Mouse (Mus musculus): ENCODE results near the gene Cfi. TPM values are rescaled to one million over a fixed set of nuclear protein-coding genes. Genes with fewer than 3 reads are reported as not detected.

Cfi gene
- not detected for polyA plus RNA-seq (2017; shearing (Covaris generic))

GRCm38 (mm10) chr3:129835388-129835934 lies at the start of gene Cfi:
TSS of gene Cfi (plus strand) at chr3:129835884.
- ATAC-seq = no peak

DNA sequence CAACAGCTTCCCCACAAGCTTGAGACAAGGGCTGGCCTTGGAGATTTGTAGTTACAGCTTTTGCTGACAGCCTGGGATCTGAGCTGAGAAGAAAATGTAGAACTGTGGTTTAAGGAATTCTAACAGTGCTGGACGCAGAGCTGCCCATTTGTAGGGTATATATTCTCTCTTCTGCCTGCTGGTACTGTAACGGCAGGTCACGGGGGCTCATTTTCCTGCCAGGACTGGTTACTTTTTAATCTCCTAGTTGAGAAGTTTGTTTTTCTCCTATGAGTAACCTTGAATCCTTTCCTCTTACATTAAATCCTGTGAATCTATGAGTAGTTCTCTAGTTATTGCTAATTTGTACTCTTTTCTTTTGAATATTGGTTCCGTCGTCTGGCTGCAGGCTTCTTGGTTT lies 41.9 kb upstream of the Cfi start:
- no peak for ATAC-seq

DNA sequence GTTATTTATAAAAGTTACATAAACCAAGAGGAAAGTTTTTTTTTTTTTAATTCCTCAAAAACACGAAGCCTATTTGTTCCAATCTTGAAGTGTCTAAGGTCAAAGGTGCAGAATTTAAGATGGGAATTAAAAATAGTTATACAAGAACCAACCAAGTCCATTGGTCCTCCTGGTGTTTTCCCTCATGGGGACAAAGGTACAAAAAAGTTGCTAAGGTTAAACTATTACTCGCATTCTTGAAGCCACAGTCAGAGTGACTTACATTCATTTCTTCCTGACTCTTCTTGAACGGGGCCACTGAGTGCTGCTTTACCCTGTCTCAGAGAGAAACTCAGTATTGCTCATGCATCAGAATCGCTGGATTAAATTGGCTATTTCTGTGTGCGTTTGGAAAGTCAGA lies 38.3 kb upstream of the Cfi start:
- no peak for ATAC-seq

GRCm38 (mm10) chr3:129798551-129798950 lies 37.1 kb upstream of the Cfi start:
- no peak for ATAC-seq

DNA sequence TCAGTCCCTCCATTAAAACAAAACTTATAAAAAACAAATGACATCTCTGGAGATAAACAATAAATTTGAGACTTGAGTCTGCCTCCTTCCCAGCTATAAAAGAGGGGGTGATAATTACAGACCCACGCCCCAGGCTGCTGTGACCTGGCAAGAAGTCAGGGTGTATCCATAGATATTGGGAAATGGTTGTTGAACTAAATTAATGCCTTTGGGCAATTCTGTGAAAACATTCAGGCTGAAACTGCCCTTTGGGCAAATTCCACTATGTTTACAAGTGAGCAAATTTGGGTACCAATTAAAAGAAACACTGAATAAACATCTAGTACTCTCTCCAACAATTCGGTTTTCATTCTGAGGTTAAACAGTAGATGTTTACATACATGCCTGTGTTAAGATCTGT lies 36.7 kb upstream of the Cfi start:
- no peak for ATAC-seq

DNA sequence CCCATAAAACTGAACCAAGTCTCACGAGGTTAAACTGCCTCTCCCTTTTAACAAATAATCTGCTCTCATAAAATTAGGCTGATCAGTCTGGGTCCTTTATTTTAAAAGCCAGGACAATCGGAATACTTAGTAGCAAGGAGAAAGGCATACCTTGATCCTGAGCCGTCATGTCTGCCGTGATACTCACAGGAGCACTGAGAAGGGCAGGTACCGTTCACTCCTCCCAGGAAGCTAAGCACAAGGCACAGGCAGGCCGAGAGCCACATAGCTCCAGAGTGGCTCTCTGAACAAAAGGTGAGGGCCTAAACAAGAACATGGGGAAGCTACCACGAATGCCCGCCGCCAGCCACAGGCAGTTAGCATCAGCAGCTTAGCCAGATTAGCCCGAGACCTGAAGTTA lies 31.9 kb upstream of the Cfi start, which contains the start of gene Lrit3:
Gene Lrit3 (minus strand): TSS at position 266 of the 400 bp plus-strand sequence.
- ATAC-seq = no peak

DNA sequence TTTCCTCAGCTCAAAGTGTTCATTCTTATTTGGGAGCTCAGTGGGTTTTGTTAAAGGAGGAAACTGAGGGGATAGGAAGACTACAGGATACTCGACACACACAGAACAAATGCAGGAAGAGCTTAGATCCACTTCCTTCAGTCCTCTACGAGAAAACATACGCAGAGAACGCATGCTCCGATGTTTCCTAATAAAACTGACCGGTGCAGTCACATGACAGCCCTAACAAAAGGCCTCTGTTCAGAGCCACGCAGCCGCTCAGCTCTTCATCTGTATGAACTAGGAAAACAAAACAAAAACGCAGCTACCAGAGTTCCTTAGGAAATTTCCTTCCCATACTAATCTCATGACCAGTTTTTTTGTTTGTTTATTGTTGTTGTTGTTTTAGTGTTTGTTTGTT lies 14.8 kb upstream of the Cfi start:
- ATAC-seq = no peak

GRCm38 (mm10) chr3:129821736-129822135 lies 13.9 kb upstream of the Cfi start:
- no peak for ATAC-seq

- ATAC-seq = no peak
These were observed 13.4 kb upstream of the Cfi start, which contains the start of gene Rrh for GRCm38 (mm10) chr3:129822206-129822775. TSS of gene Rrh (minus strand) at chr3:129822587.

DNA sequence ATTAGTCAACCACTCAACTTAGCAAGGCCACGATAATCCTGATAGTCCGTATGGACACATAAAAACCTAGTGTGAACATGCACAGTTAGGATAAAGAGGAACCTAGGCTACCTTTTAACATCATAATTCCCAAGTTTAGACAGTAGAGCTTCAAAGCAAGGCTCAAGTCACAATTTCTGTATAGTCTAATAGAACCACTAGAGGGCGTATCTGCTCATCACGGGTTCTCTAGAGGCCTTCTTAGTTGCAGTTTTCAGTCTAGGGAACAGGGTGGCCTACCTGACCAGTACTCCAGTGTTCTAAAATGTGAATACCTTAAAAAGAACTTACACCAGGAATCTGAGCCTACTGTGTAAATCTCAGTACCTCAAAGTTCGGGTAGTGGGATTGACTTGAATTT lies 12.4 kb upstream of the Cfi start:
- ATAC-seq = peak; percentile 94

DNA sequence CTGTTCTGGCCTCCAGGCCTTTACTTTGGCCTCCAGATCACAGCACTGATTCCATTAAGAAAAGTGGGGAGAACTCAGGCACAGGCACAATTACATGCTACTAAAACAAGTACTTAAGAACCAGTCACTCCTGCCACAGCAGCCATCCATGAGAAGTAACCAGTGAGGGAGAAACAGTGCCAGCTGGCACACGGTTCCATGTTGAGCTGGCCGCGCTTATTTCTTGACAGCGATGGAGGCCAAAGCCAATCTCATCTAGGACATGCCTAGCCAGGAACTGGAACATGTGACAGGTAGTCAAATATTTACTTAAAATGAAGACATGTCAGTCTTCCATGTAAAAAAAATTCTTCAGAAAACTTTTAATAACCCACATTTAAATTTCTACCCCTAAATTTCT lies 11.5 kb upstream of the Cfi start:
- no peak for ATAC-seq

- no peak for ATAC-seq
These were observed 10.8 kb upstream of the Cfi start for GRCm38 (mm10) chr3:129824891-129825290.

GRCm38 (mm10) chr3:129826691-129827090 lies 9.0 kb upstream of the Cfi start:
- ATAC-seq = no peak

- ATAC-seq = no peak
These were observed 8.0 kb upstream of the Cfi start for GRCm38 (mm10) chr3:129827691-129828090.

GRCm38 (mm10) chr3:129830626-129831025 lies 5.1 kb upstream of the Cfi start:
- ATAC-seq = peak; percentile 31

GRCm38 (mm10) chr3:129831035-129831568 lies 4.6 kb upstream of the Cfi start, which contains the start of gene Gar1:
TSS of gene Gar1 (minus strand) at chr3:129831396.
- ATAC-seq = peak; percentile 93

DNA sequence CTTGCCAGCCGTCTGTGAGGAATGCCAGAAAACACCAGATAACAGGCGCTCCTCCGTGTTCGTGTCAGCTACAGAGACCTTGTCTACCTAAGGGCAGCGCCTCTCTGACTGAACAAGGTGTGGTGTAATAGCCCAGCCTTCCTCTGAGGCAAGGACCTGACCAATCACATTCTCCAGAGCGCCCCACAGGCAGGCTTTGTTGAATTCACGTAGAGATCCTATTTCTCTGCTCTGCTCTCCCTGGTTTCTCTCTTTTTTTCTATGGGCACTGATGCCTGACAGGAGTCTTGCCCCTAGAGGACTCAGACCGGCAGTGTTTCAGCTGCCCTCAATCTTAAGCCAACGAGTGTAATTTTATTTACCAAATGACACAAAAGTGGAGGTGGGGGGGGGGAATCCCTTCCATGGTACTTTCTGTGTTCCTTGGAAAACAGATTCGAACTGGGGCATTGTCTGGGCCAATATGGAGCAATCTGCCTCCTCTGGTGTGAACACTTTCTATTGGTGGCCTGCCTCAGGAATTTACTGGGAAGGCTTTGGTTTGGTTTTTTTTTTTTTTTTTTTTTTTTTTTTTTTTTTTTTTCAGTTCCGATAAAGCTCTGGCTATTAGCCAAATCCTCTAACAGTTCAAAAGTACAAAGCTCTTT lies 490 bp downstream of the Cfi start:
- ATAC-seq = no peak

- ATAC-seq = no peak
These were observed 1.3 kb downstream of the Cfi start for GRCm38 (mm10) chr3:129836965-129837364.

DNA sequence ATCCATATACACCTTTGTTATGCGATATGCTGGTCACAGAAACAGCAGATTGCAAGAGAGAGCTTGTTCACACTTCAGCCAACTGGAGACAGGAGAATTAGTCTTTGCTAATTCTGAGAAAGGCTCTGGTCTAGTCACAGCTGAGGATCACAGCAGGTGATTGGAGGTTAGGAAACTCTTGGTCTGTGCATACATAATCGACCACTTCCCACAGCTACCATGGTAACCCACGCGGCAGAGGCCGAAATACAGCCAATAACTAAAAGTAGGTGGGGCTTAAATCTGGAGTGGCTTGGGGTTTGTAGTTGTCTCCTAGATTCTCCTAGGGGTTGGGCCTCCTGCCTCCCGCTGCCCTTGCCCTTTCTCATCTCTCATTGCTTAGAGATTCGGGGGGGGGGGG lies 2.3 kb downstream of the Cfi start:
- no peak for ATAC-seq

- ATAC-seq = no peak
These were observed 10.2 kb downstream of the Cfi start for GRCm38 (mm10) chr3:129845868-129846267.

DNA sequence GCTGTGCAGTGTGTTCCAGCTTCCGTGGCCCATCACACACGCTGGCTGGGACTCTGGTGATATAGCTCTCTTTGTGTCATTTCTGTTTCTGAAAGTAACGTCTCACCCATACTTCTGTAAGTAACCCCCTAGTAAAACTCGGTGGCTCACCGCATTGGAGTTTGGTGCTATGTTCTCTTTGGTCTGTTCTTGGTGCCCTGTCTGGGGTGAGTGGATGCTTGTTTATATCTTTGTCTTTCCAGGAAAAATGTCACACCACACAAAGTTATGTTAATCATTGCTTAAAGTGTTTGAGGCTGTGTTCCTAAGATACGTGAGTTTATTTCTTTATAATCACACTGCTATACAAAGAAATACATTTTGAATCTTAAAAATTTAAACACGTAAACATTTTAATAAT lies 11.2 kb downstream of the Cfi start:
- ATAC-seq = no peak

- ATAC-seq = no peak
These were observed 26.9 kb downstream of the Cfi start for GRCm38 (mm10) chr3:129862592-129862991.

DNA sequence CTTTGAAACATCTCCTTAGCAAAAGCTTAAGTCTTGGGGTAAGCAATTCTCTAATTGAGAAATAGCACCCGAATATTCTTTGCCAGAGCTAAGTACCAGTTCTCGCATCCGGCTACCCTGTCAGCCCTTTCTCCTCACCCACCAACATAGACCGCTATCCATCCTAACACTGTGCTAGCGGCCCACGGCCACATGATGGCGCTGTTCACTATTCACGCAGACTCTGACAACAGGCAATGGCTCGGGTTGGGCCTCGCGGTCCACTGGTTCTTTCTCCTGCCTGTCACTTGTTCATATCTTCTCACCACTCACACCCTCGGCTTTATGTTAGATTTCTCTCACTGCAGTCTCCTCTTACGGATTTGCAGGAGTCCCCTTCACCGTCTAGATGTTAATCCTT lies 28.0 kb downstream of the Cfi start:
- ATAC-seq = peak; percentile 71

DNA sequence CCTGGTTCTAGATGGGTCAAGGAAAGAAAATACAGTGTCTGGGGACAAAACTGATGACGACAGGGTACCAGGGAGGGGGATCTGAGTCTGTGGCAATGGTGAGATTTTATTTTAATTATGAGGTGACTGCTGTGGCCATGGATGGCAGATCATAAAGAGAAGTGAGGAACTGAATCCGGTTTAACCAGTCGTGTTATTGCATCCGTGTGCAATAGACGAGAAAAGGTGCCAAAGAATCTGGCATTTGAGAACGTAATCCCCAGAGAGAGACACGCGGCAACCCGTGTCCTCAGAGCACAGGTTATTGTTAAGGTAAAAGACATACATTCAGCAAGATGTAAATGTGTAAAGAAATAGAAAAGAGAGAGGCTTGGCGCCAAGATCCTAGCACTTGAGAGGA lies 41.6 kb downstream of the Cfi start:
- no peak for ATAC-seq
